Mouse (Mus musculus): ENCODE results near the gene Thtpa. TPM values are rescaled to one million over a fixed set of nuclear protein-coding genes. Genes with fewer than 3 reads are reported as not detected.

Thtpa gene
- polyA plus RNA-seq, 1 experiment = 4.9 TPM

DNA sequence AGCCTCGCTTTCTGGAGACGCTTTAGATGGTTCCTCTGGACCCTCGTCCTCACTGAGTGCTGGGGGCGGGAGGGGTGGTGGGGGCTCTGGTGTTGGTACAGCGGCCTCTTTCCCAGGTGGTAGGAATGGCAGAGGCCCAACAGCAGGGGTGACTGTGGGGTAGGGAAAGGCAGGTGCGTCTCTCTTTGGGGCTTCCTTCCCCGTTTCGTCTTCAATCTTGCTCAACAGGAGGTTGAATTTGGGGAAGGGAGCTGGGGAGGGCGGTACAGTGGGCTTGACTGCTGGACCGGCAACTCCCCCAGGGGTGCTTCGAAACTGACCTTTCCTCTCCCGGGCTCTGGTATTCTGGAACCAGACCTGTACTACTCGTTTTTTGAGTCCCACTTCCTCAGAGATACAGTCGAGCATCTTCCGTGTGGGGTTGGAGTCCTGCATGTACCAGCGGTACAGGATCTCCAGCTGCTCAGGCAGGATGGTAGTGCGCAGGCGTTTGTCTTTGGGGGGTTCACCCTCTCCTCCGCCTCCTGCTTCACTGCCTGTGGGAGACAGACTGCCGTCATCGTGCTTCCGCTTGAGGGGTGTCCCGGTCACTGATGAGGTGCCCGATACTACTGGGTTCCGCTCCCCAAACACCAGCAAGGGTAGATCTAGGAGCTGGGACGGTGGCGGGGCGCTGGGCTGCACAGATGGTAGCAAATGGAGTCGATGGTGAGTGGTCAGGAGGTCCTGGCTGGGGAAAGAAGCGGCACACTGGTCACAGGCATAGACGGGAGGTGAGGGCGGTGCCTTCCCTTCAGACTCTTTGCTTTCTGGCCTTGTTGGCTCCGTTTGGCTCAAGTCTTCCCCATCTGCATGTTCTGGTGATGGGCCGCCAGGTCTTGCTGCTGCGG, 29.9 kb upstream of the Thtpa start:
- H3K4me1 ChIP-seq (ENCODE audit: control insufficient read depth, insufficient read depth, insufficient read length, low read length) = peaks cover 1% of the 10 kb centered on the region; the same call in 1 of the 2 replicates
- H3K36me3 ChIP-seq (ENCODE audit: control insufficient read depth, insufficient read depth, low read length) = peaks cover 7% of the 10 kb centered on the region; the same call in 1 of the 2 replicates
- TF ChIP-seq POLR2A (IDR thresholded peaks at IDR 0.05; ENCODE audit: low read depth, low read length) (no peak), CTCF (IDR thresholded peaks at IDR 0.05; ENCODE audit: extremely low read depth, insufficient read length, insufficient replicate concordance, low read depth, low read length) (no peak)
- H3K4me3 ChIP-seq (ENCODE audit: low read depth, low read length) = no peak overlapping the region
- H3K27me3 ChIP-seq (ENCODE audit: control insufficient read depth, insufficient read depth, low read length) = no peaks in the 10 kb centered on the region
- WGBS = 82% methylated on average over 35 of the region's 35 CpGs
- no peak overlapping the region for H3K27ac ChIP-seq (ENCODE audit: insufficient read depth, low read depth, low read length)

DNA sequence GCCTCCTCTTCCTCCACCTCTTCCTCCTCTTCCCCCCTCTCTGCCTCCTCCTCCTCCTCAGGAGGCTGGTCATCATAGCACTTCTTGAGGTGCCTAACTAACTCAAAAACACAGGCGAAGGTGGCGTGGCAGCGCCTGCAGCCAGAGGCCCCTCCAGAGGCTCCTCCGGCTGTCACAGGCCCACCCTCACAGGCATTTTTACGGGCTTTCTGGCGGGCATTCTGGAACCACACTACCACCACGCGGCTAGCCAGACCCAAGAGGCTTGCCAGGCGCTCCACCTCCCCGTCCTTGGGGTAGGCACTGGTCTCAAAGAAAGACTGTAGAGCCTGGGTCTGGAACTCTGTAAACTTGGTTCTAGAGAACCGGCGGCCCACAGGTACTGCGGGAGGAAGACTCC, 29.2 kb upstream of the Thtpa start:
- Histone ChIP-seq H3K4me3 (ENCODE audit: low read depth, low read length) (no peak overlapping the region), H3K27me3 (ENCODE audit: control insufficient read depth, insufficient read depth, low read length) (no peaks in the 10 kb centered on the region), H3K4me1 (ENCODE audit: control insufficient read depth, insufficient read depth, insufficient read length, low read length) (no peaks in the 10 kb centered on the region), H3K27ac (ENCODE audit: insufficient read depth, low read depth, low read length) (no peak overlapping the region), H3K36me3 (ENCODE audit: control insufficient read depth, insufficient read depth, low read length) (peaks cover 7% of the 10 kb centered on the region; the same call in 1 of the 2 replicates)
- TF ChIP-seq POLR2A (IDR thresholded peaks at IDR 0.05; ENCODE audit: low read depth, low read length) (no peak), CTCF (IDR thresholded peaks at IDR 0.05; ENCODE audit: extremely low read depth, insufficient read length, insufficient replicate concordance, low read depth, low read length) (no peak)
- 88% methylated on average over 13 of the region's 13 CpGs for WGBS

DNA sequence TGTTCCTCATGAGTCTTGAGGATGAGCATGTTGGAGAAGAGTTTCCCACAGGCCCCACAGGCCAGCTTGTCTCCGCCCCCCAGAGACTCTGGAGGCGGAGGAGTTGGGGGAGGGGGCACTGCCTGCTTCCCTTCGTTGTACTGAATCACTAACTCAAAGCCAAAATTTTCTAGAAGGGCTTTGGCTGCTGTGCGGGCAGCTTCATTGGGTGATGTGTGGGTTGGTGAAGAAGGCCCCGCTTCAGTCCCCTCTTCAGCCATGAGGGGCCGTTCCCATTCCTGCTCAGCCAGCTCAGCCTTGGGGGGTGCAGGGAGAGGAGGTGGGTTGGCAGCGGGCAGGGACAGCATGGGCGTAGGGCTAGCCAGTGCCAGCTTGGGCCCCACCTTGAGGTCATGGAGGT, 28.5 kb upstream of the Thtpa start:
- Histone ChIP-seq H3K4me1 (ENCODE audit: control insufficient read depth, insufficient read depth, insufficient read length, low read length) (no peaks in the 10 kb centered on the region), H3K27ac (ENCODE audit: insufficient read depth, low read depth, low read length) (no peak overlapping the region), H3K27me3 (ENCODE audit: control insufficient read depth, insufficient read depth, low read length) (no peaks in the 10 kb centered on the region), H3K36me3 (ENCODE audit: control insufficient read depth, insufficient read depth, low read length) (peaks cover 7% of the 10 kb centered on the region; the same call in 1 of the 2 replicates), H3K4me3 (ENCODE audit: low read depth, low read length) (no peak overlapping the region)
- 89% methylated on average over 8 of the region's 8 CpGs for WGBS
- TF ChIP-seq CTCF (IDR thresholded peaks at IDR 0.05; ENCODE audit: extremely low read depth, insufficient read length, insufficient replicate concordance, low read depth, low read length) = no peak
- TF ChIP-seq POLR2A (IDR thresholded peaks at IDR 0.05; ENCODE audit: low read depth, low read length) = no peak

DNA sequence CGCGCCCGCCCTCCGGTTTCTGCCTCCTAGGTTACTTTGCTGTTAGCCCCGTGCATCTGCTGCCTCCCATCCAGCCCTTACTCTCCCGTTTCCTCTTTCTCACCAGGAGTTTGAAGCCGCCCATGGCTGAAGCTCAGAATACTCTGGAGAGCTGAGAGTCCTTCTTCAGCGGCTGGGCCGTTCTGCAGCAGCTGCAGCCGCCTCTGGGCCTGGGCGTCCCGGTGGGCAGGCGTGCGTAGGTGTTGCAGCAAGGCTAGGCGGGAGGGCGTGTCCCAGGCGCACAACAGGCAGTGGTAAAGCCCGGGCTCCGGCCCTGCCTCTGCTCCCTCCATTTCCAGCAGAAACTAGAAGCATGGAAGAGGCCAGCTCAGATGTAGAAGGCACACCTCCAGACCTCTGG, 22.8 kb upstream of the Thtpa start:
- H3K27ac ChIP-seq (ENCODE audit: insufficient read depth, low read depth, low read length) = no peak overlapping the region
- 29% methylated on average over 19 of the region's 19 CpGs for WGBS
- TF ChIP-seq POLR2A (IDR thresholded peaks at IDR 0.05; ENCODE audit: low read depth, low read length) (no peak), CTCF (IDR thresholded peaks at IDR 0.05; ENCODE audit: extremely low read depth, insufficient read length, insufficient replicate concordance, low read depth, low read length) (no peak)

DNA sequence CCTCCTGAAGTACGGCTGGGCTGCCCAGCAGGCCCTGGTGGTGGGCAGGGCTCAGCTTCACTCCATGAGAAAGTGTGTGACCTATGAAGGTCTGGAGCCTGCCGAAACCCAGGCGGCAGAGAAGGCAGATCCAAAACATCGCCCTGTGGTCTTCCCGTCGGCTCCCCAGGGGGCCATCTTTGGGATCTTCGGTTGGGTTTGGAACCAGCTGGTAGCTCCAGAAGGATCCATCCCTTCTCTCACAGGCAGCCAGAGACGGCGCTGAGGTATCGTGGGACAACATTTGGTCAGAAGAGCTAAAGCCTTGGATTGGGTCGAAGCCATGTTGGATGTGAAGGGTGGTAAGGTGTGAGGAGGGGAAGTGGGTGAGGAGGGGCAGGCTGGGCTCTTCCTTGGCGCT, 20.2 kb upstream of the Thtpa start:
- 94% methylated on average over 12 of the region's 12 CpGs for WGBS

More for the DNA sequence above, 22.8 kb upstream of the Thtpa start:
- H3K4me3 ChIP-seq (ENCODE audit: low read depth, low read length) = no peak overlapping the region
- no peaks in the 10 kb centered on the region for H3K4me1 ChIP-seq (ENCODE audit: control insufficient read depth, insufficient read depth, insufficient read length, low read length)
- H3K36me3 ChIP-seq (ENCODE audit: control insufficient read depth, insufficient read depth, low read length) = peaks cover 3% of the 10 kb centered on the region; the same call in 1 of the 2 replicates
- H3K27me3 ChIP-seq (ENCODE audit: control insufficient read depth, insufficient read depth, low read length) = no peaks in the 10 kb centered on the region

DNA sequence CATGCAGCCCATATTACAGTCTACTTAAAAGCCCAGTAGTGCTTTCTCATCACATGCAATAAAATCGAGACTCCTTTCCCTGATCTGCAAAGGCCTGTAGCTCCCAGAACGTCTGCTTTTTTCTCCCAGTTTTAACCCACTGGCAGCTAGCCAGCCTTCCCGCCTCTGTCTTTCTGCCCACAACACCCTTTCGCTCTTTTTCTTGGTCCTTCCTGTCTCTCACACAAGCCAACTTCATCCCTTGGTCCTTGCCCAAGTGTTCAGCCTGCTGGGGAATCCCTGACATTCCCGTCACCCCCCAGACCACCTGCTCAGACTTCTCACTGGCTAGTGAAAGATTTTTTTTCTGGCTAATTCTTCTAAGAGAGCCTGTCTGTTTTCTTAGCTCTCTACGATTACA, 18.4 kb upstream of the Thtpa start:
- peaks cover 3% of the 10 kb centered on the region; the same call in 1 of the 2 replicates for H3K4me1 ChIP-seq (ENCODE audit: control insufficient read depth, insufficient read depth, insufficient read length, low read length)
- 48% methylated on average over 6 of the region's 6 CpGs for WGBS
- no peaks in the 10 kb centered on the region; the same call in 1 of the 2 replicates for H3K36me3 ChIP-seq (ENCODE audit: control insufficient read depth, insufficient read depth, low read length)
- no peaks in the 10 kb centered on the region for H3K27me3 ChIP-seq (ENCODE audit: control insufficient read depth, insufficient read depth, low read length)
- H3K27ac ChIP-seq (ENCODE audit: insufficient read depth, low read depth, low read length) = no peak overlapping the region
- no peak overlapping the region for H3K4me3 ChIP-seq (ENCODE audit: low read depth, low read length)
- TF ChIP-seq POLR2A (IDR thresholded peaks at IDR 0.05; ENCODE audit: low read depth, low read length) = no peak
- no peak for TF ChIP-seq CTCF (IDR thresholded peaks at IDR 0.05; ENCODE audit: extremely low read depth, insufficient read length, insufficient replicate concordance, low read depth, low read length)

More for the DNA sequence above, 20.2 kb upstream of the Thtpa start:
- Histone ChIP-seq H3K4me3 (ENCODE audit: low read depth, low read length) (no peak overlapping the region), H3K36me3 (ENCODE audit: control insufficient read depth, insufficient read depth, low read length) (no peaks in the 10 kb centered on the region; the same call in 1 of the 2 replicates), H3K27me3 (ENCODE audit: control insufficient read depth, insufficient read depth, low read length) (no peaks in the 10 kb centered on the region), H3K27ac (ENCODE audit: insufficient read depth, low read depth, low read length) (no peak overlapping the region), H3K4me1 (ENCODE audit: control insufficient read depth, insufficient read depth, insufficient read length, low read length) (peaks cover 1% of the 10 kb centered on the region; the same call in 1 of the 2 replicates)
- TF ChIP-seq CTCF (IDR thresholded peaks at IDR 0.05; ENCODE audit: extremely low read depth, insufficient read length, insufficient replicate concordance, low read depth, low read length) (no peak), POLR2A (IDR thresholded peaks at IDR 0.05; ENCODE audit: low read depth, low read length) (no peak)

DNA sequence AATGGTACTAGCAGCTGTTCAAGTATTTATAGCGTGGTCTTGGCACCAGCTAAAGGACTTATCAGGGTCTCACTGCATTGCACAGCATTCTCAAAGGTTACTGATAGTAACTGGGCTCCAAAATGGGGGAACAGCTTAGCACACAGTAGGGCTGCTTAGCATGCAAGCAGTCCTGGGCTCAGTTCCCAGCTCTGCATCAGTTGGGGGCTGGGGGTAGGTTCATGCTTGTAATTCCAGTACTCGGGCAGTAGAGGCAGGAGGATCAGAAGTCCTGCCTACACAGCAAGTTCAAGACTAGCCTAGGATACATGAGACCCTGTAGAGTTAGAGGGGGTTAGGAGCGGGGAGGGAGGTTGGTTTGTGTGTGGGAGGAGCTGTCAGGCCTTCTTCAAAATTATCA, 17.6 kb upstream of the Thtpa start:
- no peaks in the 10 kb centered on the region; the same call in 1 of the 2 replicates for H3K36me3 ChIP-seq (ENCODE audit: control insufficient read depth, insufficient read depth, low read length)

More for the DNA sequence above, 17.6 kb upstream of the Thtpa start:
- H3K27ac ChIP-seq (ENCODE audit: insufficient read depth, low read depth, low read length) = no peak overlapping the region
- H3K4me3 ChIP-seq (ENCODE audit: low read depth, low read length) = no peak overlapping the region
- WGBS = 83% methylated on average over 3 of the region's 3 CpGs
- H3K4me1 ChIP-seq (ENCODE audit: control insufficient read depth, insufficient read depth, insufficient read length, low read length) = peaks cover 3% of the 10 kb centered on the region; the same call in 1 of the 2 replicates
- TF ChIP-seq POLR2A (IDR thresholded peaks at IDR 0.05; ENCODE audit: low read depth, low read length) = no peak
- no peak for TF ChIP-seq CTCF (IDR thresholded peaks at IDR 0.05; ENCODE audit: extremely low read depth, insufficient read length, insufficient replicate concordance, low read depth, low read length)
- H3K27me3 ChIP-seq (ENCODE audit: control insufficient read depth, insufficient read depth, low read length) = no peaks in the 10 kb centered on the region

Data from small intestine, adult 2 months (tissue).